Mouse (Mus musculus) cerebellum, postnatal 14 days (tissue): ENCODE data around the gene Cplx2.

Experiments used
- DNase-seq, 2 experiments: peaks; one replicate each; pipeline ENCODE4 v3.0.0; 2021; ENCODE audit warnings: mixed read lengths in 2 of 2

Cplx2 gene

GRCm38 (mm10) chr13:54371049-54371386 is at the start of gene Cplx2:
TSS of gene Cplx2 (plus strand) at chr13:54371349.
- DNase-seq, result no peak

GRCm38 (mm10) chr13:54322396-54323306 is 48.5 kb upstream of the Cplx2 start:
- DNase-seq, result peak; percentile 89 to 94

- no peak for DNase-seq
Observed at GRCm38 (mm10) chr13:54323307-54324165, 47.6 kb upstream of the Cplx2 start.

GRCm38 (mm10) chr13:54324178-54324577 is 47.0 kb upstream of the Cplx2 start:
- peak; percentile 57 to 61 for DNase-seq

GRCm38 (mm10) chr13:54325814-54326213 is 45.3 kb upstream of the Cplx2 start:
- peak; percentile 59 to 60 for DNase-seq

- DNase-seq, result no peak
Observed at GRCm38 (mm10) chr13:54326686-54327447, 44.3 kb upstream of the Cplx2 start.

- no peak for DNase-seq
Observed at GRCm38 (mm10) chr13:54328029-54328428, 43.1 kb upstream of the Cplx2 start.

- no peak for DNase-seq
Observed at GRCm38 (mm10) chr13:54328954-54329490, 42.1 kb upstream of the Cplx2 start.

- DNase-seq, result peak in 1 of 2 experiments; percentile 41
Observed at GRCm38 (mm10) chr13:54331825-54332675, 39.1 kb upstream of the Cplx2 start.

GRCm38 (mm10) chr13:54332921-54333477 is 38.1 kb upstream of the Cplx2 start:
- DNase-seq, result peak in 1 of 2 experiments; percentile 46

GRCm38 (mm10) chr13:54337058-54337457 is 34.1 kb upstream of the Cplx2 start:
- peak; percentile 48 to 71 for DNase-seq

- no peak for DNase-seq
Observed at GRCm38 (mm10) chr13:54337541-54337940, 33.6 kb upstream of the Cplx2 start.

GRCm38 (mm10) chr13:54338815-54339214 is 32.3 kb upstream of the Cplx2 start:
- DNase-seq, result no peak

GRCm38 (mm10) chr13:54345885-54346647 is 25.1 kb upstream of the Cplx2 start:
- peak; percentile 65 to 69 for DNase-seq

- DNase-seq, result no peak
Observed at GRCm38 (mm10) chr13:54348011-54348410, 23.1 kb upstream of the Cplx2 start.

- peak; percentile 80 to 82 for DNase-seq
Observed at GRCm38 (mm10) chr13:54349126-54349759, 21.9 kb upstream of the Cplx2 start.

- peak; percentile 75 to 82 for DNase-seq
Observed at GRCm38 (mm10) chr13:54357420-54357819, 13.7 kb upstream of the Cplx2 start.

- no peak for DNase-seq
Observed at GRCm38 (mm10) chr13:54359181-54359580, 12.0 kb upstream of the Cplx2 start.

GRCm38 (mm10) chr13:54364686-54365085 is 6.5 kb upstream of the Cplx2 start:
- peak; percentile 66 to 68 for DNase-seq

GRCm38 (mm10) chr13:54367758-54368157 is 3.4 kb upstream of the Cplx2 start:
- peak; percentile 73 to 89 for DNase-seq
